Mouse (Mus musculus) neutrophil, adult 5-6 weeks (primary cell): ENCODE measurements around the gene Olfr578. TPM values are rescaled to one million over a fixed set of nuclear protein-coding genes. Genes with fewer than 3 reads are reported as not detected.

Experiments
- ATAC-seq: fragments of 151-379, 151-347 bp; 2 replicates; pipeline ENCODE4 v1.8.0; 2017; ENCODE audit warnings: mild to moderate bottlenecking, moderate TSS enrichment; ENCODE audit not compliant: insufficient number of reproducible peaks, poor library complexity, low FRiP score, severe bottlenecking; ENCODE audit errors: extremely low read depth
- total RNA-seq: library from RNA; stranded (forward); fragments of 200-1000 nt; gene quantifications from 2 replicates; pipeline ENCODE4 v1.2.3, GENCODE M21; 2017

The Olfr578 gene
- total RNA-seq = not detected in 2 replicates

- ATAC-seq = no peak
Observed at GRCm38 (mm10) chr7:102989224-102989623, at the start of gene Olfr578. TSS of gene Olfr578 (minus strand) at chr7:102989324.

GRCm38 (mm10) chr7:103037724-103038123 is 48.6 kb upstream of the Olfr578 start, which contains the start of gene Olfr582:
TSS of gene Olfr582 (plus strand) at chr7:103038024.
- ATAC-seq = no peak

GRCm38 (mm10) chr7:102975843-102976242 is 13.3 kb downstream of the Olfr578 start, which contains the start of gene Olfr577:
TSS of gene Olfr577 (minus strand) at chr7:102975943.
- no peak for ATAC-seq

- no peak for ATAC-seq
Observed at GRCm38 (mm10) chr7:102974399-102974798, 14.7 kb downstream of the Olfr578 start.

- ATAC-seq = no peak
Observed at GRCm38 (mm10) chr7:102962360-102962759, 26.8 kb downstream of the Olfr578 start, which contains the start of gene Olfr576. TSS of gene Olfr576 (plus strand) at chr7:102962660.

- no peak for ATAC-seq
Observed at GRCm38 (mm10) chr7:102958593-102958992, 30.5 kb downstream of the Olfr578 start, which contains the start of gene Olfr575. TSS of gene Olfr575 (minus strand) at chr7:102958775.

GRCm38 (mm10) chr7:102958137-102958536 is 31.0 kb downstream of the Olfr578 start:
- no peak for ATAC-seq

GRCm38 (mm10) chr7:102950732-102951131 is 38.4 kb downstream of the Olfr578 start:
- no peak for ATAC-seq

GRCm38 (mm10) chr7:102948167-102948566 is 41.0 kb downstream of the Olfr578 start, which contains the start of gene Olfr574:
TSS of gene Olfr574 (plus strand) at chr7:102948467.
- no peak for ATAC-seq

GRCm38 (mm10) chr7:102943417-102943816 is 45.7 kb downstream of the Olfr578 start:
- ATAC-seq = no peak

- no peak for ATAC-seq
Observed at GRCm38 (mm10) chr7:102942475-102942874, 46.6 kb downstream of the Olfr578 start, which contains the start of gene Olfr573-ps1. TSS of gene Olfr573-ps1 (minus strand) at chr7:102942575.

Other genes with a start within 250 kb of the Olfr578 start
- 0.37 TPM in 1 of 2 replicates, not detected in the other for gene Olfr560, start 230.0 kb downstream of the Olfr578 start, total RNA-seq
- gene Olfr78, start 229.9 kb downstream of the Olfr578 start, total RNA-seq = 0.12 TPM in 1 of 2 replicates, not detected in the other
- not detected in 2 replicates for gene Olfr561, start 218.1 kb downstream of the Olfr578 start, total RNA-seq
- gene Olfr564, start 185.8 kb downstream of the Olfr578 start, total RNA-seq = not detected in 2 replicates
- not detected in 2 replicates for gene Olfr566, start 130.6 kb downstream of the Olfr578 start, total RNA-seq
- not detected in 2 replicates for gene Olfr568, start 112.2 kb downstream of the Olfr578 start, total RNA-seq
- not detected in 2 replicates for gene Olfr569, start 98.4 kb downstream of the Olfr578 start, total RNA-seq
- gene Olfr570, start 94.7 kb downstream of the Olfr578 start, total RNA-seq = not detected in 2 replicates
- not detected in 2 replicates for gene Olfr571, start 71.8 kb downstream of the Olfr578 start, total RNA-seq
- not detected in 2 replicates for gene Olfr572, start 64.9 kb downstream of the Olfr578 start, total RNA-seq
- not detected in 2 replicates for gene Olfr573-ps1, start 46.7 kb downstream of the Olfr578 start, total RNA-seq
- gene Olfr574, start 40.9 kb downstream of the Olfr578 start, total RNA-seq = not detected in 2 replicates
- not detected in 2 replicates for gene Olfr575, start 30.5 kb downstream of the Olfr578 start, total RNA-seq
- gene Olfr576, start 26.7 kb downstream of the Olfr578 start, total RNA-seq = not detected in 2 replicates
- not detected in 2 replicates for gene Olfr577, start 13.4 kb downstream of the Olfr578 start, total RNA-seq
- gene Olfr582, start 48.7 kb upstream of the Olfr578 start, total RNA-seq = not detected in 2 replicates
- gene Olfr583, start 62.0 kb upstream of the Olfr578 start, total RNA-seq = not detected in 2 replicates
- gene Olfr584, start 92.6 kb upstream of the Olfr578 start, total RNA-seq = not detected in 2 replicates
- gene Olfr585, start 108.4 kb upstream of the Olfr578 start, total RNA-seq = not detected in 2 replicates
- gene Olfr586, start 136.3 kb upstream of the Olfr578 start, total RNA-seq = not detected in 2 replicates
- gene Olfr588-ps1, start 151.6 kb upstream of the Olfr578 start, total RNA-seq = not detected in 2 replicates
- not detected in 2 replicates for gene Olfr589, start 167.0 kb upstream of the Olfr578 start, total RNA-seq
- gene Olfr591, start 189.0 kb upstream of the Olfr578 start, total RNA-seq = not detected in 2 replicates
- gene Olfr592, start 195.5 kb upstream of the Olfr578 start, total RNA-seq = not detected in 2 replicates
- gene Olfr593, start 222.5 kb upstream of the Olfr578 start, total RNA-seq = not detected in 2 replicates
- not detected in 2 replicates for gene Olfr594, start 227.7 kb upstream of the Olfr578 start, total RNA-seq